16 mouse cellular contexts compared by ENCODE assay signal in the genomic region with DNA sequence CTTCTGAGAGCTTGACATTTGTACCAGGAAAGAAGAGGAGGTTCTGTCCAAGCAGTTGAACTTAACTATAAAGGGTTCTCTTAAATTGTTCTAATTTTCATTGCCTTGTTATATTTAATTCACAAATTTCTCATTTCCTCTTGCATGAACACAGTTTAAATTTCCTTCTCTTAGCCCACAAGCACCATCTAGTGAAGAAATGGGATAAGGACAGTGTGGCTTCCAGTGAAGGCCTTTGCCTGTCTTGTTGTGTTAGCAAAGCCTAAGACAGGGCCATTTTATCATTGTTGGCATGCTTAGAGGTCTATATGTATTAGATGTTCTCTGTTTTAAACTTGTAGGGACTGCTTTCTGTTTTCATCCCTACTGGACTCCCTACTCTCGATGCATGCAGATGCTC.
DNase-seq lines count a peak whose midpoint lies in the region; ATAC-seq and TF ChIP-seq lines count a peak whose summit lies in the region.
"Had no signal": no experiment of that assay in that cellular context is flagged by ENCODE, and none has a peak within 500 bp of the region (broad histone marks: within the 10 kb centered on the region; RNA-seq: fewer than 3 reads in every experiment).

No protein-coding gene starts in this region.

- WGBS in embryonic facial prominence, embryonic 11.5 days = 90% methylated on average over 1 of the region's 1 CpGs
- 92% methylated on average over 1 of the region's 1 CpGs for WGBS in embryonic facial prominence, embryonic 10.5 days
- 94% methylated on average over 1 of the region's 1 CpGs for WGBS in midbrain, postnatal 0 days
- 97% methylated on average over 1 of the region's 1 CpGs for WGBS in midbrain, embryonic 10.5 days

- peak; percentile 87 for TF ChIP-seq CTCF in midbrain, postnatal 0 days (IDR thresholded peaks at IDR 0.05)

- H3K4me2 ChIP-seq in embryonic facial prominence, embryonic 11.5 days (ENCODE audit: low read depth, low read length) = no peak overlapping the region
- no peak overlapping the region for H3K4me2 ChIP-seq in midbrain, postnatal 0 days (ENCODE audit: low read depth, low read length, poor library complexity, severe bottlenecking)
- H3K4me2 ChIP-seq: forebrain, embryonic 15.5 days; liver, embryonic 12.5 days; midbrain, embryonic 12.5 days had no signal

- no peak overlapping the region for H3K9ac ChIP-seq in embryonic facial prominence, embryonic 11.5 days (replicated peaks; ENCODE audit: low read length)
- no peak overlapping the region for H3K9ac ChIP-seq in midbrain, postnatal 0 days (replicated peaks; ENCODE audit: low read length, poor library complexity, severe bottlenecking)
- H3K9ac ChIP-seq: forebrain, embryonic 15.5 days; liver, embryonic 12.5 days; midbrain, embryonic 12.5 days had no signal

- H3K36me3 ChIP-seq in embryonic facial prominence, embryonic 11.5 days (replicated peaks; ENCODE audit: control insufficient read depth, insufficient read depth, low read depth, low read length) = no peaks in the 10 kb centered on the region
- H3K36me3 ChIP-seq in embryonic facial prominence, embryonic 10.5 days (replicated peaks) = no peaks in the 10 kb centered on the region
- no peaks in the 10 kb centered on the region for H3K36me3 ChIP-seq in midbrain, postnatal 0 days (ENCODE audit: insufficient read depth, low read length)
- no peaks in the 10 kb centered on the region for H3K36me3 ChIP-seq in midbrain, embryonic 10.5 days
- H3K36me3 ChIP-seq: forebrain, embryonic 15.5 days; liver, embryonic 12.5 days; midbrain, embryonic 12.5 days had no signal

- peak; percentile 10 for DNase-seq in embryonic facial prominence, embryonic 11.5 days (ENCODE audit: low spot score)
- DNase-seq in embryonic facial prominence, embryonic 10.5 days (ENCODE audit: low spot score) = no peak
- peak; percentile 6 for DNase-seq in layer of hippocampus, adult 11-12 months (ENCODE audit: low spot score)
- no peak for DNase-seq in layer of hippocampus, postnatal 25 days (ENCODE audit: extremely low spot score in 1 of 2, low spot score in 1 of 2)
- peak; percentile 53 for DNase-seq in midbrain, postnatal 0 days (ENCODE audit: low spot score)
- no peak for DNase-seq in midbrain, embryonic 10.5 days (ENCODE audit: low spot score)
- peak; percentile 10 for DNase-seq in telencephalon, adult 2 months (ENCODE audit: low read depth, low spot score)
- DNase-seq in cerebellum, adult 18-20 months = no peak
- DNase-seq: cerebellum, adult 9-11 months; heart, postnatal 10 days; kidney, postnatal 4 days; thymus, adult 2 months had no signal

- no peaks in the 10 kb centered on the region for H3K27me3 ChIP-seq in embryonic facial prominence, embryonic 11.5 days (ENCODE audit: control insufficient read depth, insufficient read depth, low read length)
- no peaks in the 10 kb centered on the region for H3K27me3 ChIP-seq in embryonic facial prominence, embryonic 10.5 days (replicated peaks; ENCODE audit: low read depth, poor library complexity, severe bottlenecking)
- no peaks in the 10 kb centered on the region for H3K27me3 ChIP-seq in midbrain, postnatal 0 days (ENCODE audit: insufficient read depth, low read length)
- no peaks in the 10 kb centered on the region for H3K27me3 ChIP-seq in midbrain, embryonic 10.5 days (ENCODE audit: low read depth, poor library complexity, severe bottlenecking)
- H3K27me3 ChIP-seq: forebrain, embryonic 15.5 days; liver, embryonic 12.5 days; midbrain, embryonic 12.5 days had no signal

- no peak overlapping the region for H3K27ac ChIP-seq in embryonic facial prominence, embryonic 11.5 days (replicated peaks; ENCODE audit: low read depth, low read length)
- H3K27ac ChIP-seq in embryonic facial prominence, embryonic 10.5 days (replicated peaks) = no peak overlapping the region
- no peak overlapping the region for H3K27ac ChIP-seq in midbrain, postnatal 0 days (ENCODE audit: low read depth, low read length)
- no peak overlapping the region for H3K27ac ChIP-seq in midbrain, embryonic 10.5 days (replicated peaks)
- H3K27ac ChIP-seq: forebrain, embryonic 15.5 days; liver, embryonic 12.5 days; midbrain, embryonic 12.5 days had no signal

- ATAC-seq in embryonic facial prominence, embryonic 11.5 days (replicated peaks; ENCODE audit: insufficient number of reproducible peaks, low FRiP score, low TSS enrichment, low read depth) = no peak
- peak; percentile 54; the same call in 1 of the 2 replicates for ATAC-seq in midbrain, postnatal 0 days (ENCODE audit: low FRiP score)
- ATAC-seq: activated CD4-positive, CD25-positive, alpha-beta regulatory T cell, adult 4 months; forebrain, embryonic 15.5 days; liver, embryonic 12.5 days had no signal

- no peaks in the 10 kb centered on the region for H3K4me1 ChIP-seq in embryonic facial prominence, embryonic 11.5 days (ENCODE audit: control insufficient read depth, insufficient read depth, low read length)
- H3K4me1 ChIP-seq in embryonic facial prominence, embryonic 10.5 days = no peaks in the 10 kb centered on the region
- no peaks in the 10 kb centered on the region for H3K4me1 ChIP-seq in midbrain, postnatal 0 days (ENCODE audit: insufficient read depth, low read length)
- H3K4me1 ChIP-seq in midbrain, embryonic 10.5 days = no peaks in the 10 kb centered on the region
- H3K4me1 ChIP-seq: forebrain, embryonic 15.5 days; liver, embryonic 12.5 days; midbrain, embryonic 12.5 days had no signal

- H3K4me3 ChIP-seq in embryonic facial prominence, embryonic 11.5 days (ENCODE audit: low read depth, low read length) = no peak overlapping the region
- H3K4me3 ChIP-seq in embryonic facial prominence, embryonic 10.5 days = no peak overlapping the region
- H3K4me3 ChIP-seq in midbrain, postnatal 0 days (ENCODE audit: low read depth, low read length) = no peak overlapping the region
- no peak overlapping the region for H3K4me3 ChIP-seq in midbrain, embryonic 10.5 days
- H3K4me3 ChIP-seq: forebrain, embryonic 15.5 days; liver, embryonic 12.5 days; midbrain, embryonic 12.5 days had no signal

- no peaks in the 10 kb centered on the region for H3K9me3 ChIP-seq in embryonic facial prominence, embryonic 11.5 days (replicated peaks; ENCODE audit: control insufficient read depth, low read length)
- no peaks in the 10 kb centered on the region for H3K9me3 ChIP-seq in embryonic facial prominence, embryonic 10.5 days
- H3K9me3 ChIP-seq in midbrain, postnatal 0 days (ENCODE audit: low read length) = no peaks in the 10 kb centered on the region
- no peaks in the 10 kb centered on the region for H3K9me3 ChIP-seq in midbrain, embryonic 10.5 days (replicated peaks)
- H3K9me3 ChIP-seq: forebrain, embryonic 15.5 days; liver, embryonic 12.5 days; midbrain, embryonic 12.5 days had no signal

Comparison
In these comparisons a context has a peak if more than half of its experiments do, and no peak if none do; other contexts are left out.
1. DNase-seq: peak in embryonic facial prominence, embryonic 11.5 days (single experiment), layer of hippocampus, adult 11-12 months (single experiment), midbrain, postnatal 0 days (single experiment) and telencephalon, adult 2 months (single experiment); none in embryonic facial prominence, embryonic 10.5 days (single experiment), layer of hippocampus, postnatal 25 days (0 of 2), midbrain, embryonic 10.5 days (single experiment) and cerebellum, adult 18-20 months (0 of 2).